Mouse (Mus musculus) intestine, postnatal 0 days (tissue): Measurements from ENCODE around the gene Drap1. TPM values are rescaled to one million over a fixed set of nuclear protein-coding genes. Genes with fewer than 3 reads are reported as not detected.
A peak's percentile ranks its signal among the peaks of the same experiment; 100 is the strongest.

Experiments used
- ATAC-seq: fragments of 200-750 bp; cut with Nextera tagmentation; 2 replicates; pipeline ENCODE4 v1.8.0; 2017; ENCODE audit warnings: mild to moderate bottlenecking, moderate TSS enrichment, moderate library complexity
- H3K27ac ChIP-seq: fragments of 300-500 bp; sonication (generic); 2 replicates; pipeline ENCODE4 v1.5.1; 2014; ENCODE audit warnings: mild to moderate bottlenecking, low read depth, low read length, moderate library complexity
- H3K27me3 ChIP-seq: fragments of 300-500 bp; sonication (generic); replicated peaks from 2 replicates; pipeline ENCODE4 v1.6.1; 2014; ENCODE audit warnings: low read length, mixed read lengths; ENCODE audit not compliant: control insufficient read depth, insufficient read depth
- H3K36me3 ChIP-seq: fragments of 300-500 bp; sonication (generic); 2 replicates; pipeline ENCODE4 v1.6.1; 2014; ENCODE audit warnings: mild to moderate bottlenecking, moderate library complexity; ENCODE audit not compliant: control insufficient read depth, insufficient read depth
- H3K4me1 ChIP-seq: fragments of 300-500 bp; sonication (generic); replicated peaks from 2 replicates; pipeline ENCODE4 v1.6.1; 2014; ENCODE audit warnings: antibody characterized with exemption, low read length, mixed read lengths; ENCODE audit not compliant: control insufficient read depth, insufficient read depth
- H3K4me2 ChIP-seq: fragments of 300-500 bp; sonication (generic); replicated peaks from 2 replicates; pipeline ENCODE4 v1.6.1; 2014; ENCODE audit warnings: low read depth, mild to moderate bottlenecking, moderate library complexity
- H3K4me3 ChIP-seq: fragments of 300-500 bp; sonication (generic); 2 replicates; pipeline ENCODE4 v1.5.1; 2014; ENCODE audit warnings: low read depth, low read length
- H3K9ac ChIP-seq: fragments of 300-500 bp; sonication (generic); 2 replicates; pipeline ENCODE4 v1.6.1; 2014; ENCODE audit warnings: mild to moderate bottlenecking, low read depth, low read length
- H3K9me3 ChIP-seq: fragments of 300-500 bp; sonication (generic); 2 replicates; pipeline ENCODE4 v1.6.1; 2016; ENCODE audit warnings: mixed run types; ENCODE audit not compliant: control insufficient read depth
- CTCF ChIP-seq: sonication (generic); IDR thresholded peaks from 2 replicates; pipeline ENCODE4 v1.5.1; 2016; ENCODE audit warnings: low read depth, mild to moderate bottlenecking, control low read depth, antibody characterized with exemption, moderate library complexity
- WGBS: fragments of 180-500 bp; shearing (Covaris S2); extraction: QIAGEN DNeasy Blood & Tissue Kit; methylation state at CpG from one replicate; pipeline ENCODE4 v1.1.7; 2014; 5-methylcytosine and 5-hydroxymethylcytosine counted together
- polyA plus RNA-seq: library from polyadenylated mRNA; unstranded; fragments of >200 nt; fragmentation: Nextera tagmentation; extraction: Ambion mirVana; gene quantifications from 2 replicates; pipeline ENCODE4 v1.2.1, GENCODE M21; 2015

Gene Drap1
- polyA plus RNA-seq, 1 experiment from 2014 or later: 137 TPM

GRCm38 (mm10) chr19:5424092-5424781 is 542 bp downstream of the Drap1 start:
- H3K4me1 ChIP-seq: peaks cover 6% of the 10 kb centered on the region; the same call in 1 of the 2 replicates
- ATAC-seq: peak; percentile 55
- peak overlapping the region; percentile 84 for H3K4me3 ChIP-seq
- peak; percentile 34; the same call in 1 of the 2 replicates for TF ChIP-seq CTCF
- H3K9ac ChIP-seq: peak overlapping the region; percentile 91
- 0% methylated on average over 21 of the region's 48 CpGs for WGBS
- no peaks in the 10 kb centered on the region for H3K9me3 ChIP-seq
- no peaks in the 10 kb centered on the region for H3K27me3 ChIP-seq
- H3K27ac ChIP-seq: peak overlapping the region; percentile 77
- H3K36me3 ChIP-seq: peaks cover 43% of the 10 kb centered on the region
- H3K4me2 ChIP-seq: peak overlapping the region; percentile 81

- Histone ChIP-seq H3K4me1 (peaks cover 6% of the 10 kb centered on the region; the same call in 1 of the 2 replicates), H3K27me3 (no peaks in the 10 kb centered on the region), H3K9ac (peak overlapping the region; percentile 91), H3K4me2 (peak overlapping the region; percentile 81), H3K9me3 (no peaks in the 10 kb centered on the region), H3K27ac (no peak overlapping the region), H3K36me3 (peaks cover 43% of the 10 kb centered on the region), H3K4me3 (peak overlapping the region; percentile 84)
- ATAC-seq: no peak
- no peak for TF ChIP-seq CTCF
- WGBS: 61% methylated on average over 12 of the region's 12 CpGs
Measured at GRCm38 (mm10) chr19:5423561-5423960, 1.2 kb downstream of the Drap1 start.

- Histone ChIP-seq H3K9ac (no peak overlapping the region), H3K9me3 (no peaks in the 10 kb centered on the region), H3K4me3 (no peak overlapping the region), H3K36me3 (peaks cover 46% of the 10 kb centered on the region), H3K4me1 (peaks cover 6% of the 10 kb centered on the region; the same call in 1 of the 2 replicates), H3K27me3 (no peaks in the 10 kb centered on the region), H3K27ac (no peak overlapping the region), H3K4me2 (peak overlapping the region; percentile 81; the same call in 1 of the 2 replicates)
- no peak for ATAC-seq
- WGBS: 87% methylated on average over 9 of the region's 9 CpGs
- no peak for TF ChIP-seq CTCF
Measured at GRCm38 (mm10) chr19:5422895-5423443, 1.8 kb downstream of the Drap1 start.

GRCm38 (mm10) chr19:5422267-5422666 is 2.5 kb downstream of the Drap1 start:
- H3K27ac ChIP-seq: no peak overlapping the region
- H3K4me2 ChIP-seq: no peak overlapping the region
- 86% methylated on average over 10 of the region's 10 CpGs for WGBS
- peaks cover 51% of the 10 kb centered on the region for H3K36me3 ChIP-seq
- no peak for TF ChIP-seq CTCF
- H3K9ac ChIP-seq: no peak overlapping the region
- no peak overlapping the region for H3K4me3 ChIP-seq
- H3K4me1 ChIP-seq: peaks cover 6% of the 10 kb centered on the region; the same call in 1 of the 2 replicates
- no peak for ATAC-seq
- H3K27me3 ChIP-seq: no peaks in the 10 kb centered on the region
- H3K9me3 ChIP-seq: no peaks in the 10 kb centered on the region

- no peak for TF ChIP-seq CTCF
- H3K27me3 ChIP-seq: no peaks in the 10 kb centered on the region
- H3K4me1 ChIP-seq: peaks cover 6% of the 10 kb centered on the region; the same call in 1 of the 2 replicates
- 86% methylated on average over 5 of the region's 5 CpGs for WGBS
- no peak overlapping the region for H3K27ac ChIP-seq
- ATAC-seq: no peak
- H3K9ac ChIP-seq: no peak overlapping the region
- H3K4me3 ChIP-seq: no peak overlapping the region
- peaks cover 50% of the 10 kb centered on the region for H3K36me3 ChIP-seq
- H3K4me2 ChIP-seq: no peak overlapping the region
- no peaks in the 10 kb centered on the region for H3K9me3 ChIP-seq
Measured at GRCm38 (mm10) chr19:5421784-5422183, 3.0 kb downstream of the Drap1 start.

GRCm38 (mm10) chr19:5420579-5420978 is 4.2 kb downstream of the Drap1 start:
- H3K9ac ChIP-seq: no peak overlapping the region
- WGBS: 89% methylated on average over 6 of the region's 6 CpGs
- ATAC-seq: no peak
- no peak overlapping the region for H3K27ac ChIP-seq
- no peak for TF ChIP-seq CTCF
- H3K36me3 ChIP-seq: peaks cover 41% of the 10 kb centered on the region
- no peak overlapping the region for H3K4me3 ChIP-seq
- H3K4me1 ChIP-seq: no peaks in the 10 kb centered on the region
- H3K27me3 ChIP-seq: no peaks in the 10 kb centered on the region
- no peak overlapping the region for H3K4me2 ChIP-seq
- H3K9me3 ChIP-seq: no peaks in the 10 kb centered on the region
